Mouse (Mus musculus) layer of hippocampus, adult 8-10 months (tissue): ENCODE data around the gene Zbtb7a. TPM values are rescaled to one million over a fixed set of nuclear protein-coding genes. Genes with fewer than 3 reads are reported as not detected.

Experiments used
- DNase-seq, 2 experiments: peaks; one replicate each; pipeline ENCODE4 v3.0.0; 2022; ENCODE audit warnings: low spot score in 2 of 2
- total RNA-seq, 4 experiments: library from RNA; stranded (reverse); gene quantifications; 2 replicates each; pipeline ENCODE4 v1.2.4; 2022

The Zbtb7a gene
- 100 to 1,000 TPM in 3 of 4 experiments, 10 to 100 TPM in 1; 94.8 to 118 (median 103) TPM for total RNA-seq

- peak in 1 of 2 experiments; percentile 42 for DNase-seq
These were observed at the start of gene Zbtb7a for GRCm38 (mm10) chr10:81134966-81135681. Gene Zbtb7a (plus strand): TSS chr10:81135220.

- DNase-seq: no peak
These were observed 48.0 kb upstream of the Zbtb7a start for GRCm38 (mm10) chr10:81087021-81087420.

GRCm38 (mm10) chr10:81089216-81089615, 45.8 kb upstream of the Zbtb7a start:
- no peak for DNase-seq

GRCm38 (mm10) chr10:81090621-81091020, 44.4 kb upstream of the Zbtb7a start:
- DNase-seq: no peak

- DNase-seq: no peak
These were observed 42.4 kb upstream of the Zbtb7a start for GRCm38 (mm10) chr10:81092465-81093250.

- DNase-seq: no peak
These were observed 39.9 kb upstream of the Zbtb7a start for GRCm38 (mm10) chr10:81094931-81095678.

- peak; percentile 93 to 95 for DNase-seq
These were observed 29.4 kb upstream of the Zbtb7a start, which contains the start of gene Map2k2 for GRCm38 (mm10) chr10:81105565-81106112. Gene Map2k2 (plus strand): TSS chr10:81105915.

GRCm38 (mm10) chr10:81106113-81106721, 28.8 kb upstream of the Zbtb7a start:
- DNase-seq: peak; percentile 74 to 77

- DNase-seq: no peak
These were observed 22.1 kb upstream of the Zbtb7a start for GRCm38 (mm10) chr10:81112946-81113345.

GRCm38 (mm10) chr10:81119625-81120024, 15.4 kb upstream of the Zbtb7a start:
- no peak for DNase-seq

- no peak for DNase-seq
These were observed 14.4 kb upstream of the Zbtb7a start for GRCm38 (mm10) chr10:81120650-81121049.

GRCm38 (mm10) chr10:81122889-81123288, 12.1 kb upstream of the Zbtb7a start:
- DNase-seq: no peak

GRCm38 (mm10) chr10:81123500-81123899, 11.5 kb upstream of the Zbtb7a start:
- DNase-seq: no peak

GRCm38 (mm10) chr10:81134181-81134587, 836 bp upstream of the Zbtb7a start:
- no peak for DNase-seq

- DNase-seq: peak in 1 of 2 experiments; percentile 48
These were observed 1.0 kb downstream of the Zbtb7a start for GRCm38 (mm10) chr10:81135831-81136705.

GRCm38 (mm10) chr10:81136706-81137231, 1.7 kb downstream of the Zbtb7a start:
- peak; percentile 74 to 76 for DNase-seq

- peak; percentile 99 to 100 for DNase-seq
These were observed 2.5 kb downstream of the Zbtb7a start for GRCm38 (mm10) chr10:81137252-81138130.

GRCm38 (mm10) chr10:81138131-81138782, 3.2 kb downstream of the Zbtb7a start:
- DNase-seq: no peak
